Mouse (Mus musculus) urinary bladder, postnatal 4 days (tissue): Measurements from ENCODE around the gene Gm20388.
"Not testable (repeated sequence)": the region's sequence is repeated elsewhere in the genome, so short reads cannot be mapped to it uniquely, and the experiment has no call there.

Experiments
- DNase-seq, 2 experiments: peaks; one replicate each; pipeline ENCODE4 v3.0.0; 2021 to 2022; ENCODE audit warnings: low spot score in 2 of 2

Gene Gm20388

GRCm38 (mm10) chr8:121584730-121585129, 1674.1 kb downstream of the Gm20388 start:
- no peak for DNase-seq

- peak; percentile 99 to 100 for DNase-seq
These were observed 1674.7 kb downstream of the Gm20388 start for GRCm38 (mm10) chr8:121585159-121585825.

- DNase-seq: no peak
These were observed 1678.1 kb downstream of the Gm20388 start for GRCm38 (mm10) chr8:121588750-121589149.

GRCm38 (mm10) chr8:121589205-121589726, 1678.6 kb downstream of the Gm20388 start:
- no peak for DNase-seq

- DNase-seq: peak; percentile 95
These were observed 1679.8 kb downstream of the Gm20388 start, which contains the start of gene Map1lc3b for GRCm38 (mm10) chr8:121590203-121591177. Gene Map1lc3b, plus strand, starts transcription at chr8:121590361.

GRCm38 (mm10) chr8:121591178-121592066, 1680.8 kb downstream of the Gm20388 start:
- DNase-seq: no peak

GRCm38 (mm10) chr8:121593293-121593692, 1682.7 kb downstream of the Gm20388 start:
- DNase-seq: no peak

- DNase-seq: no peak
These were observed 1683.3 kb downstream of the Gm20388 start for GRCm38 (mm10) chr8:121593983-121594382.

GRCm38 (mm10) chr8:121597492-121597891, 1686.9 kb downstream of the Gm20388 start:
- not testable (repeated sequence) for DNase-seq

GRCm38 (mm10) chr8:121598190-121598589, 1687.5 kb downstream of the Gm20388 start:
- no peak for DNase-seq

GRCm38 (mm10) chr8:121598892-121599291, 1688.3 kb downstream of the Gm20388 start:
- peak; percentile 66 to 84 for DNase-seq

GRCm38 (mm10) chr8:121599842-121600241, 1689.2 kb downstream of the Gm20388 start:
- DNase-seq: no peak

- DNase-seq: no peak
These were observed 1691.8 kb downstream of the Gm20388 start for GRCm38 (mm10) chr8:121602411-121602810.

GRCm38 (mm10) chr8:121602860-121603259, 1692.2 kb downstream of the Gm20388 start:
- peak in 1 of 2 experiments; percentile 75 for DNase-seq

- DNase-seq: no peak
These were observed 1693.2 kb downstream of the Gm20388 start for GRCm38 (mm10) chr8:121603801-121604200.

GRCm38 (mm10) chr8:121607661-121608060, 1697.0 kb downstream of the Gm20388 start:
- no peak for DNase-seq

- DNase-seq: no peak
These were observed 1698.6 kb downstream of the Gm20388 start for GRCm38 (mm10) chr8:121609251-121609650.

GRCm38 (mm10) chr8:121609916-121610315, 1699.3 kb downstream of the Gm20388 start:
- DNase-seq: no peak

GRCm38 (mm10) chr8:121613419-121613818, 1702.8 kb downstream of the Gm20388 start:
- no peak for DNase-seq

GRCm38 (mm10) chr8:121619401-121619995, 1708.9 kb downstream of the Gm20388 start:
- no peak for DNase-seq
